Mouse (Mus musculus): ENCODE results near the gene Map2k1. TPM values are rescaled to one million over a fixed set of nuclear protein-coding genes. Genes with fewer than 3 reads are reported as not detected.
"Not testable (repeated sequence)": the region's sequence is repeated elsewhere in the genome, so short reads cannot be mapped to it uniquely, and the experiment has no call there.

Map2k1 gene
- total RNA-seq, 2 experiments from 2014 or later, result 50.0 to 52.9 TPM

GRCm38 (mm10) chr9:64173666-64174220 lies 79.7 kb downstream of the Map2k1 start:
- intact Hi-C loops (cut with DNase I), result no loop called here
- no peak for DNase-seq

DNA sequence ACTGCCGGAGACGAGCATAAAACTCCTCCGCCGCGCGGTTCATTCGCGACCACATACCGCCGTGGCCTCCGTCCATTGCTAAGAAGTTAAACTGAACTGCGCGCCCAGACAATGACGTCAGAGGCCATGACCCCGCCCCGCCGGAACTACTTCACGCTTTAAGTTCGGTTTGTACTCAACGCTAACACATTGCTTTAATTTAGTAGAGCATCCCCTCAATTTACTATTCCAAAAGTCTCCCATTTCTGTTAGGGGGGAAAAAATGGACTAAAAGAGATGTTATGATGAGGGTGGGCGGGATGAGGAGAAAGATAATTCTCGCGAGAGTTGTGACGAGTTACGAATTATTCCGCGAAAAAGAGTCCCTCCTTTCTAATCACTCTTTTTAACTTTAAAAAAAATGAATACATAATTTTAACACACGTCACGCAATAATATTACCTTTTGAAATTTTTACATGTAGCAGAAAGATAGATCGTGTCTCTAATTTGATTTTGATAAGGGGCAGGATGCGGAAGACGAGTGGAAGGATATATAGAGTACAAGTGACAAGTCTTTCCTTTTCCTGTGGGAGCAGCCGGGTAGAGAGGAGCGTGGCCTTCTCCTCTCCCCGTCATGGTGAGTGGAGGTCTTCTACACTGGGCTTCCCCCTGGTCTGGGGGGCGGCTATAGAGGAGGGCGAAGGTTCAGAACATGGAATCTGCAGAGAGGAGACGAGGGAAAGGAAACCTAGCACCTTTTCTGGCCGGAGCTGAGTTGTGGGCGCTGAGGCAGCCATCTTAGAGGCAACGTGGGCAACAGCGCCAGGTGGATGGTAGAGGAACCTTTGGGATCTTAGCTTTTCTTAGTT lies 80.4 kb downstream of the Map2k1 start, which contains the start of the genes Zwilch and Rpl4:
Zwilch (minus strand) TSS at position 289 of the 850 bp plus-strand sequence.
Rpl4 (plus strand) TSS at position 560 of the 850 bp plus-strand sequence.
- intact Hi-C loops (cut with DNase I), result no loop called here
- DNase-seq, result peak; percentile 78 to 84

GRCm38 (mm10) chr9:64172145-64172815 lies 81.2 kb downstream of the Map2k1 start:
- intact Hi-C loops (cut with DNase I), result no loop called here
- no peak for DNase-seq

GRCm38 (mm10) chr9:64169967-64170366 lies 83.5 kb downstream of the Map2k1 start:
- DNase-seq; intact Hi-C loops (cut with DNase I): not testable (repeated sequence)

- no peak for DNase-seq
- intact Hi-C loops (cut with DNase I), result no loop called here
These were observed 93.0 kb downstream of the Map2k1 start for GRCm38 (mm10) chr9:64160471-64160870.

DNA sequence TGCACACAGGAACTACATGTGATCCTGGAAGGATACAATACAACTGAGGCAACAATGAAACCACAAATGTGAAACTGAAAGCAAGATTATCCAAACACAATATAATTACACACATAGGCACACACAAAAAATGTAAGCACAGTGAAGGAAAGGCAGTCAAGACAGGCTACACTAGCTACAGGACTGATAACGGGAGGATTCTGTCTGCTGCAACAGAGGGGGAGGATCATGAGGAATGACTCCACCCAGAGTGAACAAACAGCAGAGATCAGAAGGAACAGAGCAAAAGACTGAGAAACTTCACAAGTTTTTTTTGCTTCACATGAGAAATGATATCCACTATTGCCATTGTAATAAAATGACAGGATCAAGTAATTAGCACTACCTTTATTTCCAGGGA lies 96.8 kb downstream of the Map2k1 start:
- intact Hi-C loops (cut with DNase I), result no loop called here

DNA sequence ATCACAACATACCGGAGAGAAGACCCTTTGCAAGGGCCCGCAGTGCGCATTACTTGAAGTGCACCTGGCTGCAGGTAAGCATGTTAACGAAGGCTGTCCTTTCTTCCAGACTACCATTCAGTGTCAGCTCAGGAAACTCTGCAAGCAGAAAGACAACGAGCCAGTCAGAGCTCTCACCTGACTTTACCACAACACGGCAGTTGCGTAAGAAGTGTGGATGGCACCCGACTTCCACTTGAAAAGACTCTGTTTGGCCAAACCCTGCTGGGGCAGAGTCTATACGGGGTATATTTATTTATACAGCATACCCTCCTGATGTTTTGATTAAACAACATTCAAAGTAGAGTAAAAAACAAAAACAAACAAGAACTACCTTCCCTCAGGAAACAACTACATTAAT lies 113.6 kb downstream of the Map2k1 start:
- intact Hi-C loops (cut with DNase I), result loop anchor here (2.0 kb wide), 1 partner anchor 133 kb away; no protein-coding TSS in a partner anchor

More for the DNA sequence above, 96.8 kb downstream of the Map2k1 start:
- no peak for DNase-seq

DNA sequence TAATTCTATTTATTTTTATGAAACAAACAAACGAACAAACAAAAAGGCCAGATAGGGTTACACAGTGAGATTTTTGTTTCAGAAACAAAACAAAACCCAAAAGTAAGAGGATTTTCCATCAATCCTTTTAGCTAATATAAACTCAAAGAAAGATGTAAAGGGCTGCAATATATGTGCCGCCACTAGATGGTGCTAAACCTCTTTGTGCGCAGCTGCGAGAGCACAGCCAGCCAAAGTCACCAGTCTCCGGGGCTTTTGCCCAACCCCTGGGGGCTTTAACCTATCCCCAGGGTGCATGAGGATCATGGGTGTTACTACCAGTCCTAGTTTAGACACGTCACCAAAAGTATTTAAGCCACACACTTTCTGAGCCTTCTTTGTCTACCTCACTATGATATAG lies 114.5 kb downstream of the Map2k1 start:
- peak; percentile 37 to 68 for DNase-seq
- intact Hi-C loops (cut with DNase I), result loop anchor here (2.0 kb wide), 1 partner anchor 134 kb away; no protein-coding TSS in a partner anchor

More for the DNA sequence above, 113.6 kb downstream of the Map2k1 start:
- DNase-seq, result no peak

Small RNAs within 50 kb of the gene (microRNA-seq; reads per million reads assigned to microRNA genes)
- gene Gm24106, result 0 reads per million in 2 experiments

Other genes starting within 250 kb of the Map2k1 start
- gene Smad6, start 231.6 kb downstream of the Map2k1 start, total RNA-seq (2021), result 10 to 100 TPM; 13.6 to 15.5 TPM
- gene Lctl, start 136.5 kb downstream of the Map2k1 start, total RNA-seq (2021), result under 1 TPM; 0.14 to 0.29 TPM
- gene Zwilch, start 80.5 kb downstream of the Map2k1 start, total RNA-seq (2021), result 1 to 10 TPM; 1.9 to 3.8 TPM
- gene Rpl4, start 80.3 kb downstream of the Map2k1 start, total RNA-seq (2021), result 100 to 1,000 TPM; 461 to 503 TPM
- gene Snapc5, start 74.4 kb downstream of the Map2k1 start, total RNA-seq (2021), result 10 to 100 TPM; 20.0 to 22.9 TPM
- 1 to 10 TPM; 1.2 to 1.6 TPM for gene Uchl4, start 18.4 kb downstream of the Map2k1 start, total RNA-seq (2021)
- 10 to 100 TPM; 11.2 to 12.1 TPM for gene Tipin, start 27.9 kb upstream of the Map2k1 start, total RNA-seq (2021)
- gene Dis3l, start 87.7 kb upstream of the Map2k1 start, total RNA-seq (2021), result 10 to 100 TPM; 22.6 to 25.1 TPM
- gene Megf11, start 132.0 kb upstream of the Map2k1 start, total RNA-seq (2021), result 1 to 10 TPM; 3.6 to 4.2 TPM

Measured in heart, postnatal 14 days (tissue).